Mouse (Mus musculus): ENCODE measurements at regions not wholly inside any gene's neighbourhood (a gene's known extent, or its start where the extent isn't known, plus 50 kb on each side); places are given as distances from the start of the nearest gene placed in this dataset.
"Not testable (repeated sequence)": the region's sequence is repeated elsewhere in the genome, so short reads cannot be mapped to it uniquely, and the experiment has no call there.

GRCm38 (mm10) chr6:37785280-37785679 lies 85.3 kb upstream of the Trim24 start:
- not testable (repeated sequence) for H3K4me1 ChIP-seq (replicated peaks; ENCODE audit: control insufficient read depth, insufficient read depth, low read length); H3K9ac ChIP-seq; H3K4me2 ChIP-seq (replicated peaks); H3K4me3 ChIP-seq (replicated peaks; ENCODE audit: low read length); H3K27ac ChIP-seq; H3K9me3 ChIP-seq (ENCODE audit: control insufficient read depth, low read length); DNase-seq (ENCODE audit: low spot score); H3K36me3 ChIP-seq (replicated peaks; ENCODE audit: control insufficient read depth, insufficient read depth); H3K27me3 ChIP-seq (ENCODE audit: control insufficient read depth, insufficient read depth, low read length); ATAC-seq (ENCODE audit: low FRiP score)
- WGBS = 92% methylated on average over 3 of the region's 3 CpGs

- ATAC-seq (ENCODE audit: low FRiP score) (no peak), DNase-seq (ENCODE audit: low spot score) (no peak)
- Histone ChIP-seq H3K4me1 (replicated peaks; ENCODE audit: control insufficient read depth, insufficient read depth, low read length) (no peaks in the 10 kb centered on the region), H3K27ac (no peak overlapping the region), H3K36me3 (replicated peaks; ENCODE audit: control insufficient read depth, insufficient read depth) (no peaks in the 10 kb centered on the region), H3K27me3 (ENCODE audit: control insufficient read depth, insufficient read depth, low read length) (no peaks in the 10 kb centered on the region), H3K9ac (no peak overlapping the region), H3K4me3 (replicated peaks; ENCODE audit: low read length) (no peak overlapping the region), H3K4me2 (replicated peaks) (no peak overlapping the region), H3K9me3 (ENCODE audit: control insufficient read depth, low read length) (peaks cover 6% of the 10 kb centered on the region; the same call in 1 of the 2 replicates)
- WGBS = 93% methylated on average over 7 of the region's 7 CpGs
These were observed 84.9 kb upstream of the Trim24 start for GRCm38 (mm10) chr6:37785741-37786140.

GRCm38 (mm10) chr6:37787858-37788257 lies 82.8 kb upstream of the Trim24 start:
- not testable (repeated sequence) for H3K36me3 ChIP-seq (replicated peaks; ENCODE audit: control insufficient read depth, insufficient read depth); H3K4me2 ChIP-seq (replicated peaks); H3K4me1 ChIP-seq (replicated peaks; ENCODE audit: control insufficient read depth, insufficient read depth, low read length); H3K9ac ChIP-seq; H3K4me3 ChIP-seq (replicated peaks; ENCODE audit: low read length); H3K27ac ChIP-seq; H3K27me3 ChIP-seq (ENCODE audit: control insufficient read depth, insufficient read depth, low read length); ATAC-seq (ENCODE audit: low FRiP score); H3K9me3 ChIP-seq (ENCODE audit: control insufficient read depth, low read length); DNase-seq (ENCODE audit: low spot score)
- 94% methylated on average over 4 of the region's 8 CpGs for WGBS

GRCm38 (mm10) chr6:37790878-37791277 lies 79.7 kb upstream of the Trim24 start:
- ATAC-seq (ENCODE audit: low FRiP score) = no peak
- Histone ChIP-seq H3K9me3 (ENCODE audit: control insufficient read depth, low read length) (peaks cover 4% of the 10 kb centered on the region; the same call in 1 of the 2 replicates), H3K4me3 (replicated peaks; ENCODE audit: low read length) (no peak overlapping the region), H3K27me3 (ENCODE audit: control insufficient read depth, insufficient read depth, low read length) (no peaks in the 10 kb centered on the region), H3K4me2 (replicated peaks) (no peak overlapping the region), H3K4me1 (replicated peaks; ENCODE audit: control insufficient read depth, insufficient read depth, low read length) (no peaks in the 10 kb centered on the region), H3K9ac (no peak overlapping the region), H3K36me3 (replicated peaks; ENCODE audit: control insufficient read depth, insufficient read depth) (no peaks in the 10 kb centered on the region), H3K27ac (no peak overlapping the region)
- 93% methylated on average over 1 of the region's 1 CpGs for WGBS
- DNase-seq (ENCODE audit: low spot score) = no peak

GRCm38 (mm10) chr6:37794211-37794610 lies 76.4 kb upstream of the Trim24 start:
- ATAC-seq (ENCODE audit: low FRiP score) = no peak
- 96% methylated on average over 4 of the region's 4 CpGs for WGBS
- no peaks in the 10 kb centered on the region for H3K27me3 ChIP-seq (ENCODE audit: control insufficient read depth, insufficient read depth, low read length)

GRCm38 (mm10) chr6:37795001-37795400 lies 75.6 kb upstream of the Trim24 start:
- Histone ChIP-seq H3K9ac (no peak overlapping the region), H3K36me3 (replicated peaks; ENCODE audit: control insufficient read depth, insufficient read depth) (no peaks in the 10 kb centered on the region), H3K27me3 (ENCODE audit: control insufficient read depth, insufficient read depth, low read length) (no peaks in the 10 kb centered on the region), H3K27ac (no peak overlapping the region), H3K9me3 (ENCODE audit: control insufficient read depth, low read length) (peaks cover 7% of the 10 kb centered on the region), H3K4me3 (replicated peaks; ENCODE audit: low read length) (no peak overlapping the region), H3K4me2 (replicated peaks) (no peak overlapping the region), H3K4me1 (replicated peaks; ENCODE audit: control insufficient read depth, insufficient read depth, low read length) (no peaks in the 10 kb centered on the region)
- no peak for DNase-seq (ENCODE audit: low spot score)
- ATAC-seq (ENCODE audit: low FRiP score) = no peak

More at GRCm38 (mm10) chr6:37794211-37794610, 76.4 kb upstream of the Trim24 start:
- Histone ChIP-seq H3K27ac (no peak overlapping the region), H3K4me2 (replicated peaks) (no peak overlapping the region), H3K9ac (no peak overlapping the region), H3K4me3 (replicated peaks; ENCODE audit: low read length) (no peak overlapping the region), H3K9me3 (ENCODE audit: control insufficient read depth, low read length) (peaks cover 4% of the 10 kb centered on the region; the same call in 1 of the 2 replicates), H3K4me1 (replicated peaks; ENCODE audit: control insufficient read depth, insufficient read depth, low read length) (no peaks in the 10 kb centered on the region), H3K36me3 (replicated peaks; ENCODE audit: control insufficient read depth, insufficient read depth) (no peaks in the 10 kb centered on the region)
- DNase-seq (ENCODE audit: low spot score) = no peak

- Histone ChIP-seq H3K4me3 (replicated peaks; ENCODE audit: low read length) (no peak overlapping the region), H3K36me3 (replicated peaks; ENCODE audit: control insufficient read depth, insufficient read depth) (no peaks in the 10 kb centered on the region), H3K9ac (no peak overlapping the region), H3K4me2 (replicated peaks) (no peak overlapping the region), H3K27ac (no peak overlapping the region), H3K9me3 (ENCODE audit: control insufficient read depth, low read length) (peaks cover 11% of the 10 kb centered on the region; the same call in 1 of the 2 replicates), H3K27me3 (ENCODE audit: control insufficient read depth, insufficient read depth, low read length) (no peaks in the 10 kb centered on the region), H3K4me1 (replicated peaks; ENCODE audit: control insufficient read depth, insufficient read depth, low read length) (no peaks in the 10 kb centered on the region)
- ATAC-seq (ENCODE audit: low FRiP score) (no peak), DNase-seq (ENCODE audit: low spot score) (no peak)
- 95% methylated on average over 5 of the region's 5 CpGs for WGBS
These were observed 67.4 kb upstream of the Trim24 start for GRCm38 (mm10) chr6:37803231-37803630.

- H3K4me1 ChIP-seq (replicated peaks; ENCODE audit: control insufficient read depth, insufficient read depth, low read length); ATAC-seq (ENCODE audit: low FRiP score); H3K4me2 ChIP-seq (replicated peaks); H3K9ac ChIP-seq; H3K36me3 ChIP-seq (replicated peaks; ENCODE audit: control insufficient read depth, insufficient read depth); H3K4me3 ChIP-seq (replicated peaks; ENCODE audit: low read length); H3K27me3 ChIP-seq (ENCODE audit: control insufficient read depth, insufficient read depth, low read length); H3K9me3 ChIP-seq (ENCODE audit: control insufficient read depth, low read length); DNase-seq (ENCODE audit: low spot score); H3K27ac ChIP-seq: not testable (repeated sequence)
- 94% methylated on average over 24 of the region's 24 CpGs for WGBS
These were observed 64.7 kb upstream of the Trim24 start for GRCm38 (mm10) chr6:37805896-37806295.

GRCm38 (mm10) chr6:37806529-37807191 lies 64.0 kb upstream of the Trim24 start:
- not testable (repeated sequence) for H3K36me3 ChIP-seq (replicated peaks; ENCODE audit: control insufficient read depth, insufficient read depth); H3K4me2 ChIP-seq (replicated peaks); H3K4me3 ChIP-seq (replicated peaks; ENCODE audit: low read length); H3K9ac ChIP-seq; H3K9me3 ChIP-seq (ENCODE audit: control insufficient read depth, low read length); H3K27me3 ChIP-seq (ENCODE audit: control insufficient read depth, insufficient read depth, low read length); DNase-seq (ENCODE audit: low spot score); H3K27ac ChIP-seq; H3K4me1 ChIP-seq (replicated peaks; ENCODE audit: control insufficient read depth, insufficient read depth, low read length)
- 78% methylated on average over 1 of the region's 10 CpGs for WGBS
- peak; percentile 59; the same call in 1 of the 2 replicates for ATAC-seq (ENCODE audit: low FRiP score)

GRCm38 (mm10) chr6:37815218-37815617 lies 55.4 kb upstream of the Trim24 start:
- H3K27me3 ChIP-seq (ENCODE audit: control insufficient read depth, insufficient read depth, low read length); ATAC-seq (ENCODE audit: low FRiP score); H3K27ac ChIP-seq; H3K9ac ChIP-seq; H3K9me3 ChIP-seq (ENCODE audit: control insufficient read depth, low read length); DNase-seq (ENCODE audit: low spot score); H3K4me2 ChIP-seq (replicated peaks); H3K36me3 ChIP-seq (replicated peaks; ENCODE audit: control insufficient read depth, insufficient read depth); H3K4me3 ChIP-seq (replicated peaks; ENCODE audit: low read length); H3K4me1 ChIP-seq (replicated peaks; ENCODE audit: control insufficient read depth, insufficient read depth, low read length): not testable (repeated sequence)
- WGBS = 63% methylated on average over 2 of the region's 2 CpGs
